23 mouse cellular contexts compared by ENCODE assay signal in genomic region chr11:9159953-9160352, GRCm38 (mm10). TPM values are rescaled to one million over a fixed set of nuclear protein-coding genes. Genes with fewer than 3 reads are reported as not detected.
A peak's percentile ranks its signal among the peaks of the same experiment; 100 is the strongest.
DNase-seq lines count a peak whose midpoint lies in the region; ATAC-seq and TF ChIP-seq lines count a peak whose summit lies in the region.
"Had no signal": no experiment of that assay in that cellular context is flagged by ENCODE, and none has a peak within 500 bp of the region (broad histone marks: within the 10 kb centered on the region; RNA-seq: fewer than 3 reads in every experiment).

No protein-coding gene starts in this region.

- DNase-seq in kidney, adult 11 months, result peak; percentile 77
- DNase-seq in kidney, postnatal 4 days, result no peak
- peak; percentile 91 for DNase-seq in kidney, adult 2 months
- DNase-seq in kidney, postnatal 0 days (ENCODE audit: low spot score), result peak; percentile 76
- no peak for DNase-seq in left cerebral cortex, postnatal 36 days (ENCODE audit: low spot score in 2 of 2)
- DNase-seq in yolk sac, embryonic 10.5 days (ENCODE audit: low spot score), result no peak
- DNase-seq: cerebellum, adult 11 months; cerebellum, postnatal 14 days; heart, postnatal 36 days; layer of hippocampus, postnatal 36 days; lung, adult 2 months; lung, postnatal 36 days; right cerebral cortex, postnatal 14 days; spleen, adult 18-20 months; thymus, postnatal 14 days had no signal

- H3K9ac ChIP-seq in kidney, postnatal 0 days (ENCODE audit: low read depth, low read length), result no peak overlapping the region
- H3K9ac ChIP-seq: heart, embryonic 15.5 days; hindbrain, embryonic 13.5 days; limb, embryonic 13.5 days; liver, embryonic 12.5 days; midbrain, embryonic 15.5 days; neural tube, embryonic 12.5 days had no signal

- intact Hi-C loops in left cerebral cortex, postnatal 36 days (cut with DNase I), result no loop called here

- no peaks in the 10 kb centered on the region for H3K36me3 ChIP-seq in kidney, adult 2 months (ENCODE audit: control insufficient read depth, insufficient read depth, low read length)
- H3K36me3 ChIP-seq in kidney, postnatal 0 days (ENCODE audit: insufficient read depth, low read length), result no peaks in the 10 kb centered on the region
- H3K36me3 ChIP-seq: forebrain, embryonic 10.5 days; heart, embryonic 15.5 days; hindbrain, embryonic 13.5 days; limb, embryonic 13.5 days; liver, embryonic 12.5 days; midbrain, embryonic 15.5 days; neural tube, embryonic 12.5 days had no signal

- no peak for TF ChIP-seq CTCF in kidney, adult 2 months (conservative IDR thresholded peaks at IDR 0.05; ENCODE audit: insufficient read depth, insufficient read length, low read depth, low read length)
- no peak for TF ChIP-seq CTCF in kidney, postnatal 0 days (IDR thresholded peaks at IDR 0.05; ENCODE audit: low read depth)

- H3K9me3 ChIP-seq in kidney, postnatal 0 days (replicated peaks; ENCODE audit: low read length), result no peaks in the 10 kb centered on the region
- H3K9me3 ChIP-seq: forebrain, embryonic 10.5 days; heart, embryonic 15.5 days; hindbrain, embryonic 13.5 days; limb, embryonic 13.5 days; liver, embryonic 12.5 days; midbrain, embryonic 15.5 days; neural tube, embryonic 12.5 days had no signal

- H3K27ac ChIP-seq in kidney, adult 2 months (ENCODE audit: insufficient read depth, low read depth, low read length), result peak overlapping the region; percentile 45
- H3K27ac ChIP-seq in kidney, postnatal 0 days, result no peak overlapping the region
- H3K27ac ChIP-seq: forebrain, embryonic 10.5 days; heart, embryonic 15.5 days; hindbrain, embryonic 13.5 days; limb, embryonic 13.5 days; liver, embryonic 12.5 days; midbrain, embryonic 15.5 days; neural tube, embryonic 12.5 days had no signal

- 9% methylated on average over 3 of the region's 3 CpGs for WGBS in kidney, adult 2 months
- WGBS in kidney, postnatal 0 days, result 22% methylated on average over 3 of the region's 3 CpGs

- H3K4me1 ChIP-seq in kidney, adult 2 months (ENCODE audit: control insufficient read depth, insufficient read depth, low read length), result 0 out of 2 replicates have a peak, but pooled peaks cover 3% of the 10 kb centered on the region
- no peaks in the 10 kb centered on the region for H3K4me1 ChIP-seq in kidney, postnatal 0 days (replicated peaks; ENCODE audit: insufficient read depth, low read length)
- H3K4me1 ChIP-seq: forebrain, embryonic 10.5 days; heart, embryonic 15.5 days; hindbrain, embryonic 13.5 days; limb, embryonic 13.5 days; liver, embryonic 12.5 days; midbrain, embryonic 15.5 days; neural tube, embryonic 12.5 days had no signal

- peak; percentile 68 for ATAC-seq in kidney, postnatal 0 days (replicated peaks; ENCODE audit: low FRiP score, low read depth)
- no peak for ATAC-seq in frontal cortex, adult (ENCODE audit: low TSS enrichment)
- ATAC-seq: liver, embryonic 12.5 days; midbrain, embryonic 15.5 days had no signal

- no peak for TF ChIP-seq POLR2A in kidney, adult 2 months (IDR thresholded peaks at IDR 0.05; ENCODE audit: low read depth, low read length)

- no peaks in the 10 kb centered on the region for H3K27me3 ChIP-seq in kidney, adult 2 months (replicated peaks; ENCODE audit: control insufficient read depth, insufficient read depth, low read length)
- H3K27me3 ChIP-seq in kidney, postnatal 0 days (ENCODE audit: insufficient read depth, low read length), result no peaks in the 10 kb centered on the region
- H3K27me3 ChIP-seq: heart, embryonic 15.5 days; hindbrain, embryonic 13.5 days; liver, embryonic 12.5 days; midbrain, embryonic 15.5 days; neural tube, embryonic 12.5 days had no signal

- no peak overlapping the region for H3K4me3 ChIP-seq in kidney, adult 2 months (ENCODE audit: insufficient read depth, low read depth, low read length)
- no peak overlapping the region for H3K4me3 ChIP-seq in kidney, postnatal 0 days (replicated peaks; ENCODE audit: low read depth, low read length)
- H3K4me3 ChIP-seq: forebrain, embryonic 10.5 days; heart, embryonic 15.5 days; hindbrain, embryonic 13.5 days; limb, embryonic 13.5 days; liver, embryonic 12.5 days; midbrain, embryonic 15.5 days; neural tube, embryonic 12.5 days had no signal

- no peak overlapping the region for H3K4me2 ChIP-seq in kidney, postnatal 0 days (ENCODE audit: low read length)
- H3K4me2 ChIP-seq: heart, embryonic 15.5 days; hindbrain, embryonic 13.5 days; limb, embryonic 13.5 days; liver, embryonic 12.5 days; midbrain, embryonic 15.5 days; neural tube, embryonic 12.5 days had no signal

RNA-seq across cellular contexts. Expression of gene Abca13, which starts 31.8 kb away (rescaled TPM):
- 7.6 and 11.7 TPM in 2 replicates for polyA plus RNA-seq in kidney, adult 2 months (2012; rRNA removed)
- 1.8 TPM in 2 replicates for polyA plus RNA-seq in kidney, postnatal 0 days (2015; fragmentation: Nextera tagmentation; extraction: Ambion mirVana)
- total RNA-seq in left cerebral cortex, postnatal 36 days (2021), result under 1 TPM; 0.07 to 0.27 TPM
- total RNA-seq: heart, postnatal 36 days had no signal

RNA-seq across cellular contexts. Expression of gene Upp1, which starts 42.0 kb away (rescaled TPM):
- polyA plus RNA-seq in kidney, adult 2 months (2012; rRNA removed), result 19.8 and 21.2 TPM in 2 replicates
- polyA plus RNA-seq in kidney, postnatal 0 days (2015; fragmentation: Nextera tagmentation; extraction: Ambion mirVana), result 18.7 and 22.2 TPM in 2 replicates
- 1 to 10 TPM; 1.9 TPM for total RNA-seq in left cerebral cortex, postnatal 36 days (2021)

Comparison
In these comparisons a context has a peak if more than half of its experiments do, and no peak if none do; other contexts are left out.
1. DNase-seq: peak in kidney, adult 11 months (single experiment), kidney, adult 2 months (single experiment) and kidney, postnatal 0 days (single experiment); none in kidney, postnatal 4 days (0 of 2), left cerebral cortex, postnatal 36 days (0 of 2) and yolk sac, embryonic 10.5 days (single experiment).